8 mouse cellular contexts compared by ENCODE assay signal in genomic region chr6:94681446-94682269, GRCm38 (mm10). TPM values are rescaled to one million over a fixed set of nuclear protein-coding genes. Genes with fewer than 3 reads are reported as not detected.
A peak's percentile ranks its signal among the peaks of the same experiment; 100 is the strongest.
DNase-seq lines count a peak whose midpoint lies in the region; ATAC-seq lines count a peak whose summit lies in the region.

No protein-coding gene starts in this region.

- WGBS in heart, embryonic 12.5 days, result 49% methylated on average over 15 of the region's 15 CpGs
- 47% methylated on average over 15 of the region's 15 CpGs for WGBS in heart, embryonic 11.5 days (ENCODE audit: insufficient replicate concordance)
- WGBS in forebrain, embryonic 15.5 days, result 26% methylated on average over 15 of the region's 15 CpGs
- WGBS in kidney, embryonic 16.5 days, result 40% methylated on average over 15 of the region's 15 CpGs

- no peak overlapping the region for H3K9ac ChIP-seq in heart, embryonic 12.5 days
- H3K9ac ChIP-seq in heart, embryonic 11.5 days (ENCODE audit: low read depth, low read length), result no peak overlapping the region
- H3K9ac ChIP-seq in forebrain, embryonic 15.5 days (replicated peaks), result no peak overlapping the region
- H3K9ac ChIP-seq in kidney, embryonic 16.5 days (replicated peaks; ENCODE audit: low read length), result no peak overlapping the region

- H3K9me3 ChIP-seq in heart, embryonic 12.5 days (replicated peaks), result no peaks in the 10 kb centered on the region
- no peaks in the 10 kb centered on the region for H3K9me3 ChIP-seq in heart, embryonic 11.5 days (replicated peaks; ENCODE audit: control insufficient read depth, low read length)
- no peaks in the 10 kb centered on the region for H3K9me3 ChIP-seq in forebrain, embryonic 15.5 days
- no peaks in the 10 kb centered on the region for H3K9me3 ChIP-seq in kidney, embryonic 16.5 days (ENCODE audit: low read length)

- peak overlapping the region; percentile 4; the same call in 1 of the 2 replicates for H3K4me2 ChIP-seq in heart, embryonic 12.5 days
- no peak overlapping the region for H3K4me2 ChIP-seq in heart, embryonic 11.5 days
- H3K4me2 ChIP-seq in forebrain, embryonic 15.5 days (replicated peaks), result peak overlapping the region; percentile 16; the same call in 1 of the 2 replicates
- no peak overlapping the region for H3K4me2 ChIP-seq in kidney, embryonic 16.5 days (replicated peaks; ENCODE audit: low read depth, low read length)

- no peak overlapping the region for H3K4me3 ChIP-seq in heart, embryonic 12.5 days
- no peak overlapping the region for H3K4me3 ChIP-seq in heart, embryonic 11.5 days (ENCODE audit: low read depth, low read length)
- no peak overlapping the region for H3K4me3 ChIP-seq in forebrain, embryonic 15.5 days
- H3K4me3 ChIP-seq in kidney, embryonic 16.5 days (ENCODE audit: low read length), result no peak overlapping the region

- ATAC-seq in heart, embryonic 12.5 days (ENCODE audit: insufficient number of reproducible peaks, low FRiP score), result no peak
- no peak for ATAC-seq in heart, embryonic 11.5 days (replicated peaks; ENCODE audit: insufficient number of reproducible peaks, low FRiP score, low TSS enrichment)
- peak; percentile 51; the same call in 1 of the 2 replicates for ATAC-seq in forebrain, embryonic 15.5 days (replicated peaks)
- ATAC-seq in monocyte, adult 5-6 weeks (replicated peaks; ENCODE audit: insufficient number of reproducible peaks, low FRiP score, low TSS enrichment, poor library complexity, severe bottlenecking), result peak; percentile 59; the same call in 1 of the 2 replicates
- ATAC-seq in kidney, embryonic 16.5 days (ENCODE audit: low FRiP score, low TSS enrichment), result no peak

- peak; percentile 90 for DNase-seq in CD4-positive helper T cell, adult 2 months (ENCODE audit: low read depth, low spot score)
- no peak for DNase-seq in embryo, embryonic 11 days
- DNase-seq in layer of hippocampus, adult 18-20 months (ENCODE audit: low spot score in 2 of 2), result no peak

- no peak overlapping the region for H3K27ac ChIP-seq in heart, embryonic 12.5 days (ENCODE audit: poor library complexity, severe bottlenecking)
- H3K27ac ChIP-seq in heart, embryonic 11.5 days (ENCODE audit: low read depth, low read length), result no peak overlapping the region
- peak overlapping the region; percentile 57 for H3K27ac ChIP-seq in forebrain, embryonic 15.5 days (replicated peaks)
- H3K27ac ChIP-seq in kidney, embryonic 16.5 days (ENCODE audit: low read length), result no peak overlapping the region

- no peaks in the 10 kb centered on the region for H3K27me3 ChIP-seq in heart, embryonic 12.5 days (replicated peaks)
- no peaks in the 10 kb centered on the region for H3K27me3 ChIP-seq in heart, embryonic 11.5 days (ENCODE audit: control insufficient read depth, insufficient read depth, low read length)
- H3K27me3 ChIP-seq in forebrain, embryonic 15.5 days, result no peaks in the 10 kb centered on the region
- no peaks in the 10 kb centered on the region for H3K27me3 ChIP-seq in kidney, embryonic 16.5 days (ENCODE audit: insufficient read depth, low read length)

- no peaks in the 10 kb centered on the region for H3K36me3 ChIP-seq in heart, embryonic 12.5 days
- no peaks in the 10 kb centered on the region for H3K36me3 ChIP-seq in heart, embryonic 11.5 days (ENCODE audit: control insufficient read depth, insufficient read depth, low read length)
- no peaks in the 10 kb centered on the region for H3K36me3 ChIP-seq in forebrain, embryonic 15.5 days
- no peaks in the 10 kb centered on the region for H3K36me3 ChIP-seq in kidney, embryonic 16.5 days (ENCODE audit: insufficient read depth, low read length)

- H3K4me1 ChIP-seq in heart, embryonic 12.5 days (replicated peaks), result peaks cover 78% of the 10 kb centered on the region
- H3K4me1 ChIP-seq in heart, embryonic 11.5 days (ENCODE audit: control insufficient read depth, insufficient read depth, low read length), result peaks cover 67% of the 10 kb centered on the region
- H3K4me1 ChIP-seq in forebrain, embryonic 15.5 days, result peaks cover 52% of the 10 kb centered on the region
- H3K4me1 ChIP-seq in kidney, embryonic 16.5 days (ENCODE audit: insufficient read depth, low read length), result peaks cover 62% of the 10 kb centered on the region

RNA-seq across cellular contexts. Expression of gene Lrig1, which starts 18.3 kb away (rescaled TPM):
- 14.6 and 16.5 TPM in 2 replicates for polyA plus RNA-seq in heart, embryonic 12.5 days (2016; fragmentation: Nextera tagmentation; extraction: Ambion mirVana)
- 10.9 and 11.8 TPM in 2 replicates for polyA plus RNA-seq in heart, embryonic 11.5 days (2014; fragmentation: Nextera tagmentation; extraction: Ambion mirVana)
- polyA plus RNA-seq in forebrain, embryonic 15.5 days (2015; fragmentation: Nextera tagmentation; extraction: Ambion mirVana), result 7.4 and 9.8 TPM in 2 replicates
- total RNA-seq in monocyte, adult 5-6 weeks (2017), result 1.5 to 4.0 TPM (median 2.8 TPM) in 3 replicates
- 6.3 and 7.4 TPM in 2 replicates for polyA plus RNA-seq in kidney, embryonic 16.5 days (2015; fragmentation: Nextera tagmentation; extraction: Ambion mirVana)
- total RNA-seq in layer of hippocampus, adult 18-20 months (2021), result 10 to 100 TPM; 24.5 to 25.3 TPM

Comparison
In these comparisons a context has a peak if more than half of its experiments do, and no peak if none do; other contexts are left out.
1. H3K4me2 ChIP-seq: peak in heart, embryonic 12.5 days (single experiment) and forebrain, embryonic 15.5 days (single experiment); none in heart, embryonic 11.5 days (single experiment) and kidney, embryonic 16.5 days (single experiment).
2. ATAC-seq: peak in forebrain, embryonic 15.5 days (single experiment) and monocyte, adult 5-6 weeks (single experiment); none in heart, embryonic 12.5 days (single experiment), heart, embryonic 11.5 days (single experiment) and kidney, embryonic 16.5 days (single experiment).